Mouse (Mus musculus) myocyte (in vitro differentiated cells): Measurements from ENCODE around the gene 1700020L24Rik.

Experiments used
- MYOD1 ChIP-seq, 3 experiments: IDR thresholded peaks; one replicate each; pipeline ENCODE4 v1.6.1; 2011; ENCODE audit warnings: control low read depth in 2 of 3, low read depth in 2 of 3, mild to moderate bottlenecking in 2 of 3, moderate library complexity in 1 of 3; ENCODE audit not compliant: insufficient read length in 2 of 3, control insufficient read depth in 1 of 3
- TCF12 ChIP-seq: IDR thresholded peaks from one replicate; pipeline ENCODE4 v1.6.1; 2011; ENCODE audit warnings: mild to moderate bottlenecking, control low read depth; ENCODE audit not compliant: poor library complexity, insufficient read depth, severe bottlenecking
- USF1 ChIP-seq: IDR thresholded peaks from one replicate; pipeline ENCODE4 v1.6.1; 2011; ENCODE audit warnings: low read depth, mild to moderate bottlenecking, control low read depth, moderate library complexity

- TF ChIP-seq USF1 (no peak), TCF12 (no peak), MYOD1 (IDR thresholded peaks at IDR 0.05; ENCODE audit: control insufficient read depth in 1 of 3, insufficient read length in 2 of 3, low read depth in 2 of 3) (no peak)
Observed at GRCm38 (mm10) chr11:83403787-83404186, 33.7 kb upstream of the 1700020L24Rik start.
